Mouse (Mus musculus): ENCODE data around the gene Ampd1.

DNA sequence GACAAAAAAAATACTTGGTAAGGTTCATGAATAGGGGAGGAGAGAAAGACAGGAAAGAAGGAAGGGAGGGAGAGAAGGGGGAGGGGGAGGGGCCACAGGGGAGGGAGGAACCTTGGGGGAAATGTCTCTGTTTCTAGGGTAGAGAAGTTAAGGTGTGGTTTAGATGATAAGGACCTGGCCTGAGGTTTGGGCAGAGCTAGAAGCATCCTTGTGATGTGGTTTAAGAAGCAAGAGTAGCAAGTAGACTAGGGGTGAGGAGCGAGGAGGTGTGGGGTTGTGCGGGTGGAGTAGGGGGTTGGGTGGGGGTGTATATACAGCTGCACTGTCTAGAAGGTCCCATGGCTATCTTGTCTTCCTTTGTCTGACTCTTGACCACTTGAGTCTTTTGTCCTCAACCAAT lies 17.9 kb downstream of the Ampd1 start:
- TF ChIP-seq CTCF (conservative IDR thresholded peaks at IDR 0.05; ENCODE audit: insufficient read depth, insufficient read length, low read depth, low read length) (no peak), POLR2A (IDR thresholded peaks at IDR 0.05; ENCODE audit: low read depth, low read length) (no peak)
